Mouse (Mus musculus) MEL-GATA-1-ER (cell line): ENCODE results near the gene Kcnc2.

Experiments
- DNase-seq: peaks from one replicate; pipeline ENCODE4 v3.0.0-alpha.2; 2012; ENCODE audit warnings: low read depth; ENCODE audit errors: extremely low read depth

Gene Kcnc2

DNA sequence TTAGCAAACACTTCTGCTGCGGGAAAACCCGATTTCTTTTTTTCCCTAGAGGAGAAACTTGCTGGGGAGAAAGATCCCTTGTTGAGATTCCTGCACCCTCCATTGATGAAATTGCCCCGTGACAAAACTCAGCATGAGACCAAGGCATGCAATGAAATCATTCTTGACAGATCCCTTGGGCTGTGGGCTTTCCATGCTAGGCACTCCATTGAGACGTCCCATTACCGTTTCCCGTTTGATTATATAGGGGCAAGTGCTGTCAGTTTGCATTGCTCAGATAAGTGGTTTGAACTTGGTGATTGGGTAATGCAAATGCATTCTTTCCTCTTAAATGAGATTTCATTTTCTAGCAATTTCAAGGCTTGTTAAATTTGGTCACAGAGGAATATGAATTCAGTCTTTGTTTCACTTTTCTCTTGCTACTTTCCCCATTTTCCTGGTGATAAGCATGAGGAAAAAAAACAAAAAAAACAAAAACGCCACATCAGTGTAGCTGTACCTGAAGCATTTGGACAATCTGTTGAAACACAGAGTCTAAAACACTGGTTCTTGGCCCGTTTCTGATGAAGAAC, 123.6 kb downstream of the Kcnc2 start:
- no peak for DNase-seq

- no peak for DNase-seq
These were observed 126.3 kb downstream of the Kcnc2 start for GRCm38 (mm10) chr10:112397194-112397593.

GRCm38 (mm10) chr10:112400591-112401404, 129.9 kb downstream of the Kcnc2 start:
- no peak for DNase-seq

DNA sequence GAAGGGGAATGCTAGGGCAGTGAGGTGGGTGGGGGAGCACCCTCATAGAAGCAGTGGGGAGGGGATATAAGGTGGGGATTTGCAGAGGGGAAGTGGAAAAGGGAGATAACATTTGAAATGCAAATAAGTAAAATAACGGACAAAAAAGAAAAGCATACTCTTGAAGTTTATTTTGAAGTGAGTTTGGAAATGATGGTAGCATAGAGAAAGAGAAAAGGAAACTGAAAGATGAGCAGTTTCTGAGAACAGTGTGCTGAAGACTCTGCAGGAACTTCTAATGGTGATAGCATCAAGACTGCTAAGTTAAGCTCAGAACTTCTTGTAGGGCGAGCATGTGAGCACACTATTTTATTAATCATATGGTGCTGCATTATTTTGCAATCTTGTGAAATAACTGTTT, 138.6 kb downstream of the Kcnc2 start:
- no peak for DNase-seq

DNA sequence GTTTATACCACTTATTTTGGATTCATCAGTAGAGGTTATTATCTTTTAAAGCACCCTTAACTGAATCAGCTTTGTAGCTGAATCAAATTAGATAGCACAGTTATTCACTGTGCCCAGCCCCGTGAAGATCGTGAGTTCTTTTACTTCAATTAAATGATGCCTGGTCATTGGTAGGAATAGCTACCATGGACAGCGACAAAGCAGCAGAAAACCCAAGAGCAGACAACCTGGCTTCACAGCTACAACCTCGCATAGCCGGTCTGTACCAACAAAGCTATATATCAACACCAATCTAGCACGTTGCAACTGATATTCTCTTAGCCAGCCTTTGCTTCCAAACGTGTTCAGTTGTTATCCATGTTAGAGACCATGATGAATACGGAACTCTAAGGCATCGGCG, 152.4 kb downstream of the Kcnc2 start:
- DNase-seq = peak; percentile 1

- DNase-seq = no peak
These were observed 166.0 kb downstream of the Kcnc2 start for GRCm38 (mm10) chr10:112436950-112437349.

GRCm38 (mm10) chr10:112444640-112445039, 173.7 kb downstream of the Kcnc2 start:
- no peak for DNase-seq

GRCm38 (mm10) chr10:112450910-112451309, 180.0 kb downstream of the Kcnc2 start:
- DNase-seq = no peak

GRCm38 (mm10) chr10:112468689-112469384, 197.9 kb downstream of the Kcnc2 start:
- DNase-seq = no peak

DNA sequence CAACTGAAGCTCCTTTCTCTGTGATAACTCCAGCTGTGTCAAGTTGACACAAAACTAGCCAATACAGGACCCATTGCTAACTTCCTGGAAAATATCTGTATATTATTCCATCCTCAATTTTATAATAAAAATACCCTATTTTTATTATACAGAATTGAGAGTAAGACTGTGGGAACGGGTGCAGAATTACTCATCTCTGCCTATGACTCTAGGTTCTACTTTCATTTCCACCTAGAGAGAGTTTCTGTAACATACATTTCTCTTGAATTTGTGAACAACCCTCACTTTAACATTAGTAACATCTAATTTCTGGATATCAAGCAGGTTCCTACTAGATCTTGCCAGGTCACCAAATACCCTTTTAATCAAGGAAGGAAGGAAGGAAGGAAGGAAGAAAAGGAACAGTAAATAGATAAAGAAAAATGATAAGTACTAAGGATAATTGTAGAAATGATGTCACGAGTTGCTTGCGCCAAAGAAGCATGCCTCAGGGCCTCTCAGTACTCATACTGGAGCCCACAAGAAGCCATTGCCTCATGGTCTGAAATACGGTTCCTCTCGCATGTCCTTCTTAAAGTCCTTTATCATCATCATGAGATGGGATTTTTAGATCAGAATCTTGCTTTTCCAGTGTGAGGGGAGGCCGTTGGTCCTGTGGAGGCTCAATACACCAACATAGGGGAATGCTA, 203.3 kb downstream of the Kcnc2 start:
- DNase-seq = no peak

DNA sequence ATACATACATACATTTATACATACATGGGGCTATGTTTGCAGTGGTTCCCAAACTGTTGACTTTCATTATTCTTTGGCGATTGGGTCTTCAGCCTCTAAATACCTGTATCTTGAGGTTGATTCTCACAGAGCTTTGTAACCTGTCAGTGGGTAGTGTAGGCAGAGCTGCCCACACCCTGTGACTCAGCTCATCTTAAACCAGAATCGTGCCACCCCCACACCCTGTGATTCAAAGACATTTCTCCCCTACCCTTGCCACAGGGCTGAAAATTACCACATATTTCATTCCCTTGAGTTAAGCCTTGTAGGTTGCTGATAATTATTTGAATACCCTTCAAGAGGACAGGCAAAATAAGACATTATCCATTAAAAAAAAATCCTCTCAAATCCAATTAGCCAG, 210.5 kb downstream of the Kcnc2 start:
- no peak for DNase-seq

DNA sequence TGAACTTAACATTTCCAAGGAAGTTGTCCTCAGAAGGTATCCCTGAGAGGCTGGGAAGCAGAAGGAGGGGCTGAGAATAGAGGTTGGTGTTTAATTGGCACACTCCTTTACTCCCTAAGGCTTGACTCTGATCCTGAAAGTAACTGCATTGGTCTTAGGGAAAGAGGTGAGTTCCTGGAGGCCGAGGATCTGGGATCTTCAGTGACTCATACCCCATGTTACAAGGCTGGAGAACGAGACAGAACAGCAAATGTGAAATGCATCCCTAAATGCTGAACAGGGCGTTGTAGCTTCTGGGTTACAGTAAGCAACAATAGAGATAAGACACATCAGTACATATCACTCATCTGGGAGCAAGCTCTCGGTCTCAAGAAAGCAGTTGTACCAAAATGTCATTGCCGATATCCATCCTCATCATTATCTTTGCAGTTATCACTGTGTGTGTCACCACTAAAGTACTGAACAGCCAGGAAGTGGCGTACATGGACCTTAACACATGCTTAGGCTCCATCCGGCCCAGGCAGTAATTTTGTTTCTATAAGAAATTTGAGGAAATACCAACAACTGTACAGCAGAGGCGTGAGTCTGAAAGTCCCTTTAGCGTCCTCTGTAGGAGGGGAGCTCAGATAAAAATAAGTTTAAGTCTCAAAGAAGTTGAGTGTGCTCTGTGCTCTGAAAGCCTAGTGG, 211.1 kb downstream of the Kcnc2 start:
- no peak for DNase-seq

DNA sequence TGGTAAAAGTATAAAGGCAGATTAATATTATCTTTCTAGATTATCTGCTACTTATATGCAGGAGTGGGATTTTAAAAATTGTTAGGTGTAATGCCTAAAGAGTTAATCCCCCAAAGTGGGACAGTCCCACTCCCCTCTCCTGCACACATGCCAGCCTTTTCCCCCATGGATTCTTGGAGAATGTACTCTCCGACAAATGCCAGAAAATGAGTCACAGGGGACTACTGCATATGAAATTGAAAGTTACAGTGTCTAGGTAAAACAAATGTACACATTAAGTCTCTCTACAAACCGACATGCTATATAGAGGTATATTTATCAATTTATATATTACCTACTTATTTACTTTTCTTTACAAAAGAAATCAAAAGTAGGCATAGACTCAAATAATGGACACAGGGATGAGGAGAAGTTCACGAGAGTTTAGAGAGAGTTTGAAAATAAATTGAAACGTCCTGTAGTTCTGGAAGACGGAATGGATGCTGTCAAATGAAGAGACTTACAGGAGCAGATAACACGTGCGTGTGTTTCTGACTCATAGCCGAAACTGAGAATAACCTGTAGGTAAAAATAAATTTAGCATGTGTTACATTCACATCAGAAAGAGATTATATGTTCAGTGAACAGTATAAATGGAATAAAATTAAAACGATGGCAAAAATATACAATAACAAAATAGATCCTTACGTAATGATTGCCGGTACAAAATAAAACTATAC, 213.6 kb downstream of the Kcnc2 start:
- no peak for DNase-seq

GRCm38 (mm10) chr10:112485819-112486218, 214.9 kb downstream of the Kcnc2 start:
- no peak for DNase-seq

DNA sequence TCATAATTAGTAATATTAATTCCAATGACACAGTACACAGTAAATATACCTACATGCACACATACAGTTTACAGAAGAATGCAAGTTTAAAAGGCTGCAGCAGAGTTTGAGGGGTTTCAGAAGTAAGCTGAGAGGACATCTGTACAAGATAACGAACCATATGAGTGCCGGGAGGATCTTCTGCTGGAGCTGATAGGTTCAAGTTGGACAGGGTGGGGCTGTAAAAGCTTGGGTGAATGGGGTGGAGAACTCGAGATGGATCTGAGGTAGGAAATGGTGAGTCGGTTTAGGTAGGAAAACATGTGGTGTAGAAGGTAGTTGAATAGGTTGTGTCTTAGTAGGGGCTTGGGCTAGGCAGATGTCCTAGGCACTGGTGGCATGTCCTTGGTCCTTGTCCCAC, 217.8 kb downstream of the Kcnc2 start:
- no peak for DNase-seq
